Mouse (Mus musculus) left cerebral cortex, adult 9 months (tissue): ENCODE data around the gene Dlx5.

Experiments
- DNase-seq, 2 experiments: peaks; one replicate each; pipeline ENCODE4 v3.0.0; 2022; ENCODE audit warnings: low spot score in 2 of 2

The Dlx5 gene

GRCm38 (mm10) chr6:6876231-6876630 is 5.7 kb downstream of the Dlx5 start:
- no peak for DNase-seq

DNA sequence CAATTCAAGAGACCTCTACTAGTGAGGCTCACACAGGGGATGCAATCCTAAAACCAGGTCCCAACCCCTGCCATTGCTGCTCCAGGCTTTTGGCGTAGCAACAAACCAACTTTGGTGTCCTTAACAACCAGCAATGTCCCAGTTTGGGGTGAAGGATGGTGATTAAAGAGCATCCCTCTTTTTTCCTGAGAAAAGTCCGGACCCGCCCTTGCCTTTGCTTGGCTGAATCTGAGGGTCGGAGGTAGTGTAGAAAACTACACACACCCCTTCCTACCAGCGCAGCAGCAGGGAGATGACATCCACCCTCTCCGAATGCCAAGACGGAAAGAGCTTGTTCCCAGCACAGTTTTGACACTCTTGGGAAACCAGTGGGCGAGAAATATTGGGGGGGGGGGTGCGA is 6.2 kb downstream of the Dlx5 start:
- DNase-seq: no peak

DNA sequence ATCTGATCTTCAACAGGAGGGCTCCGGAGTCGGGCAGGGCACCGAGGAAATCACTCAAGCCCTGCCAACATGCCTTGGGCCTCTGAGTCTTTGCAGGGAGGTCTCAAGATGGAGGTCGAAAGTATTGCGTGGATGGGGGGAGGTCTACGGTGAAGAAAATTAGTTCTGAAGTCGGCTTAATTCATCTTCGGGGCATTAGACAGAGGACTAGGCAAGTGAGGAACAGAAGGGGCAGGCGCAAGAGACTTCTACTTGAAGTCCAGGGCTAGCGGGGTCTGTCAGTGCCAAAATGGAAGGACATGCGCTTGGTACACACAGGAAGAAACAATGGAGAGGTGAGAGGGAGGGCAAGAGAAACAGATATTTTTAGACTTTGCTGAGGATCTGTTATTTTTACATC is 6.7 kb downstream of the Dlx5 start:
- no peak for DNase-seq

DNA sequence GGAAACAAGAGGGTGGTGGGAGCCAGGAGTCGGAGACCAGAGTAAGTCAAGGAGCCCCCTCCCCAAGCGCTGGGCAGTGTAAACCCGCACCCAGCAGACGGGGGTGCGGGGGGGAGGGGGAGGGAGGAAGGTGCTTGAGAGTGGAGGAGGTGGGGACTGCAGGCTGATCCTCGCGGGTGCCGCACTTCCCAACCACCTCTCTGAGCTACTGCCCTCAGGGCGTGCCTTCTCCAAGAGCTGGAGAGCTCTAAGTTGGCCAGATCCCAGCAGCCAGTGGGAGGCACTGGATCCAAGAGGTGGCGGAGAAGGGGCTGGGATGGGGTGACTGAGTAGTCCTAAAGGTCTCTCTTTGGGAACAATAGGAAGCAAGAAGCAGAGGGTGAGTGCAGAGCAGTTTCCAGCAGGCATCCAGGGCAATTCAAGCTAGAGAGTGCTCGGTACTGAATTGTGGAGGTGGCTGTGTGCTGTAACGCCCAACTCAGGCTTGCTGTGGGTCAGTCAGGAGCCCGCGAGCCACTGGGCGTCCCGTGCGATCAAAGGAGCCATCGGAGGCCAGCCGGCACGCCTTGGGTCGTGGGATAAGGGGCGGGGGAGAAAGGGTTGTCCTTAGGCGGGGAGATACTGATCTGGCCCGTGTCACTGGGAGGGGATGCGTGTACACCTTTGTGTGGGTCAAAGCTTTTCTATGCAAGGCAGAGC is 7.7 kb downstream of the Dlx5 start:
- no peak for DNase-seq

DNA sequence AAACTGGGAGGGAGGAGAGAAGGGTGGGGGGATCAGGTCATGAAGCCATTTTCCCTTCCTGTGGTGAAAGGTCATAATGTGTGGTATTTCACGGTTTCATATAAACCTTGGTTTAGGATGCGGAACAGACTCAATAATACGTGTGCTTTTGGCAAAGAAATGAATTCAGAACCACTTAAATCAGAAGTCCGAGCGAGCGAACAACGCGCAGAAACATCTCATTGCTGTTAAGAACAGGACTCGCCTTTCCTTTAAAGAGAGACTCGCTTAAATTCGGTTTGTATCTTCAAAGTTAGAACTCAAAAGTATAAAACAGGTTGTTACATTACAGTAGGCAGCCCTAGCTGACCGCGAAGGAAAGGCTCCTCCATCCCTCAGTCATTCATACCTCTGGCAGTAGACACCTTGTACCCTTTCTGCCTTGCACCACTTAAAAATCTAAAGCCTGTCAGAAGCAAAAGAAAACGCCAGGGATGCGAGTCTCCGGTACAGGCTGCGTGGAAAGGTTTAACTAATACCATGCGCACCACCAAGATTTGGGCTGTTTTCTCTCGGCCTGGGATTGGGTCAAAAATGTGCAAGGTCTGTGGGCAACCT is 8.3 kb downstream of the Dlx5 start:
- DNase-seq: no peak

- no peak for DNase-seq
Observed at GRCm38 (mm10) chr6:6872873-6873272, 9.0 kb downstream of the Dlx5 start.

GRCm38 (mm10) chr6:6871692-6872091 is 10.2 kb downstream of the Dlx5 start:
- no peak for DNase-seq

- no peak for DNase-seq
Observed at GRCm38 (mm10) chr6:6870876-6871420, 10.9 kb downstream of the Dlx5 start.

DNA sequence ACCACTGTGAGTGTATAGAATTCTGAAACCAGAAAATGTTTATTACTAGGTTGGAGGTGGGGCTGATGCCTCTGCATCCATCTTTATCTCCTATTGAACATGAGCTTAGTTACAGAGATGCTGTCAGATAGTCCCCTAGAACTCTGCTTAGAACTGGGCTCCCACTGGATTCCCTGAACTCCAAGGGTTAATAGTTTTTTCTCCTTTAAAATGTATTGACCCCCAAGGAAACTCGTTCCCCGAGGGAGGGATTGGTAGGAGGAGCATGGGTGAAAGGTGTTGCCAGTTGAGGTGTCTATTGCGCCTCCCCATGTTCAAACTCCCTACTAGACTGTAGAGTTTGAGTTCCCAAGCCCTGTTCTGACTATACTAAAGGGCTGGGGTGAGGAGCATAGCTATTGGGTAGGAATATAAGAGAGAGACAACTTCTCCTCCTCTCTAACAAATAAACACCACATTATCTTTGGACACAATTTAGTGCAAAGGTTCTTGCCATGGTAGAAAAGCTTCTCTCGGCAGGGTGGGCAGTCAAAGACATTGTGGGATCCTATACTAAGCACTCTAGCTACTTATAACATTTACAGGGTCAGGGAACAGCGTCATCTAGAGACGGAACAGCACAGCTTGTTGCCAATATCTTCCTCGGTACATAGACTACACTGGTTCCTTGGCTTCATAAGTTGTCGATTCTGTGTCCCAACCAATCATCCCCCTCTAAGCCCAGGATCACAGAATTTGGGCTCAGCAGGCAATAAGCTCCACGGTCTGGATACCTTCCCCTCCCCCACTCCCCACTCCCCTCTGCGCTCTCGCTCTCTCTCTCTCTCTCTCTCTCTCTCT is 11.7 kb downstream of the Dlx5 start:
- DNase-seq: no peak

GRCm38 (mm10) chr6:6869041-6869685 is 12.7 kb downstream of the Dlx5 start:
- DNase-seq: no peak

GRCm38 (mm10) chr6:6867031-6867430 is 14.9 kb downstream of the Dlx5 start:
- DNase-seq: no peak

GRCm38 (mm10) chr6:6864441-6865440 is 17.1 kb downstream of the Dlx5 start:
- DNase-seq: no peak

- DNase-seq: no peak
Observed at GRCm38 (mm10) chr6:6863955-6864354, 17.9 kb downstream of the Dlx5 start.

DNA sequence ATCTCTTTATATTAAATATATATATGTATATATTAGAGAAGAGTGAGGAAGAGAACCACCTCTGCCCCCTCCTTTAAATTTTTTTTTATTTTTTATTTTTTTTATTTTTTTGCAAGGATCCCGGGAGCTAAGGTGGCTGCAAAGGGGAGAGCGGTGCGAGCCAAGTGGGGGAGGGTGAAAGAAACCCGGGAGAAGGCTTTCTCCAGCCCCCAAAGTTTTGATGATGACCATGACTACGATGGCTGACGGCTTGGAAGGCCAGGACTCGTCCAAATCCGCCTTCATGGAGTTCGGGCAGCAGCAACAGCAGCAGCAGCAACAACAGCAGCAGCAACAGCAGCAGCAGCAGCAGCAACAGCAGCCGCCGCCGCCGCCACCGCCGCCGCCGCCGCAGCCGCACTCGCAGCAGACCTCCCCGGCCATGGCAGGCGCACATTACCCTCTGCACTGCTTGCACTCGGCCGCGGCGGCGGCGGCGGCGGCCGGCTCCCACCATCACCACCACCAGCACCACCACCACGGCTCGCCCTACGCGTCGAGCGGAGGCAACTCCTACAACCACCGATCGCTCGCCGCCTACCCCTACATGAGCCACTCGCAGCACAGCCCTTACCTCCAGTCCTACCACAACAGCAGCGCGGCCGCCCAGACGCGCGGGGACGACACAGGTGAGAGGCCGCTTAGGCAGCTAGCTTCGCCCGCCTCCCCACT is 18.6 kb downstream of the Dlx5 start, which contains the start of gene Dlx6:
Gene Dlx6 (plus strand): TSS at position 175 of the 711 bp plus-strand sequence.
- DNase-seq: no peak

DNA sequence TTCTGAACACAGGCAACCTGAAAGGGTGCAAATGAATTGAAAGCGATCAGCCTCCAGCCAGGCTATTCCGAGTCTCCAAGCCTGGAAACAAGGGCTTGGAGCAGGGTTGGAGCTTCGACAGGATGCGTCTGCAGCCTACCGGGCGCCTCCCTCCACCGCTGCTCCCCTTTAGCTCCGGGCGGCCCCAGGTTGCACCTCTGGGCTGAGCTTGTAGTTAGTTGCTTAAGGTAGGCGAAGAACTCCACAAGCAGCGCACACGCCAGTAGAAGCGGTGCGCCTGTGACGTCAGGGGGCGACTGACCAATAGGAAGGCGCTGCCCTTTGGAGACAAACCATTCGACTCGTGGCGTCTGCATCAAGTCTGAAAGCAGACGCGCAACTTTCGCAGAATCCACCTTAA is 19.3 kb downstream of the Dlx5 start:
- DNase-seq: peak in 1 of 2 experiments; percentile 71

DNA sequence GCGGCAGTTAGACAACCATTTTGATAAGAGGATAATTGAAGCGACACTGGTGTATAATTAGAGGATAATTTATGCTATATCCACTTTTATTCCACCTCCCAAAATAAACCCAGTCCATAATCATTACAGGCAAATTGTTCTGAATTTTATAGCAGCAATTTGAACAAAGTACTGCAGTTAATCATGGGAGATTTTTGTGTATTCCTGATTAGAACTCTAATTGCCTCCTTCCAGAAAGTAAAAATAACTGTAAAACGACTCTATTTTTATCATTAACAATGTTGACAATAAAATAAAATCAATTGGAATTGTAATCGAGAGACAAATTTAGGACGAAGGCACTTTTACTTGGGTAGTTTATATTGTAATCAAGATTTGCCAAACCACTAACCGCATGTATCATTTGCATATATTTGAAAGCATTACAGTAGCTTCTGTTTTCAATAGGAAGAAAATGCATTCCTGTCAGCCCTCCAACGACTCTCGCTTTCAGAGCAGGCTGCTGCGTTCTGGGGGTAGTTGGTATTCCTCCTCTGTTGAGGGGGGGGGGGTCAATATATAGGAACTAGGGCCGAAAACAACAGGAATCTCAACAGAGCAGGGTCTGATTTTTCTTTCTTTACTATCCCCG is 20.0 kb downstream of the Dlx5 start:
- no peak for DNase-seq

DNA sequence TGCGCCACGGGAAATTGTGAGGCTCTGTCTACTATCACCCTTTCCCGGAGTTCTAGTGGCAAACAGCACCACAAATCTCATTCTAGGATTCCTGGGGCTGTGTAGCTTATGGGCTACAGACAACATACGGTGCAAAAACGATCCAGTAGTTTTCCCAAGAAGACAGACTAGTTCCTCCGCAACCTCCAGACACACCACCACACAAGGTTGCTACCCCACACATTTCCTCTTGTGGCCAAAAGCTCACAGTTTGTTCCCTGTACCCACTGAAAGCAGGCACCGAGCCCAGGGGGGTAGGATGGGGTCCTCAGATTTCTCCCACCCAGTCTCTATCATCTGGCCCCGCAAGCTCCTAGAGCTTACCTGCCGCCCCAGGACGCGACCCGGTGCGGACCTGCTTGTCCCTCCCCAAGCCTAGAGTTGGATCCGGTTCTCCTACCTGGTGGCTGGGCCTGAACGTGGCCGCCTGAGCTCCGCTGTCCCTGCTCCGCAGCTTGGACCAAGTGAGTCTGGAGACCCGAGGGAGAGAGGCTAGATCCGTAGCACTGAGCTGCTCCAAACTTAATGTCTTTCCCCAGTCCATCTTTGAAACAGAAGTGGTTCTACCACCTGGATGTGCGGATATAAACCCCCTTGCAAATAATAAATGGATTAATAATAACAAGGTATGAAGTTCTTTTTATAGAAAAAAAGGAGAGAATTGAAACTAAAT is 20.6 kb downstream of the Dlx5 start:
- DNase-seq: no peak

DNA sequence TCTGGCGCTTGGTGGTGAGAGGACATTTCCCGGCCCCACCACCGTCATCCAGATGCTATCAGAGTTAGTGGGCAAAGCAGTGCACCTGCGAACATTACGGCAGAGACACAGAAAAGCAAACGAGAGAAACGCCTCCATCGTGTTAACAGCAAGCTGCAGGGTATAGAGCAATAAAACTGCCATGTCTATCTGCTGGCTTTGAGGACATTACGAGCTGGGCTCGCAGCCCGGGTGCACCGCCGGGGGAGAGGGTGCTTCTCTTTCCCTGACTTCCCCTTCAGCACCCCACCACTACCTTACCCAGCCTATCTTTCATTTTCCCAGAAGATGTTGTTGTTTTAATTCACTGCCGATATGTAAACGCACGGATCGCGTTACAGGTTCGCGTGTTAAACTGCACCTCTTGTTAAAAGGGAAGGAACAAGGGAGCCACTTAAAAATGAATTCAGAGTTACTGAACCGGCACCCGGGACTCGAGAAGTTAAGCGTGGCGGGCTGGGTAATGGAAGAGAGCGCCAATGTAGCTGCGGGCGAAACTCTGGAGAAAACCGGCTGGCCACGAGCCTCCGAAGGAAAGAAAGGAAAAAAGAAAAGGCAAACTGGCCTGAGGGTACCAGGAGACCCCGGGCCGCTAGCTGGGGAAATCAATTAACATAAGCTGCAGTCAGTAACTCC is 21.3 kb downstream of the Dlx5 start:
- no peak for DNase-seq
